Mouse (Mus musculus): Measurements from ENCODE around the gene Fut11. TPM values are rescaled to one million over a fixed set of nuclear protein-coding genes. Genes with fewer than 3 reads are reported as not detected.

Fut11 gene
- total and polyA plus RNA-seq, 3 experiments, result 3.5 to 8.3 (median 4.1) TPM

- Histone ChIP-seq H3K36me3 (replicated peaks) (peaks cover 100% of the 10 kb centered on the region), H3K4me3 (ENCODE audit: low read depth, low read length) (no peak overlapping the region), H3K4me1 (ENCODE audit: insufficient read depth, low read depth, low read length) (peaks cover 21% of the 10 kb centered on the region; the same call in 1 of the 2 replicates), H3K27me3 (ENCODE audit: insufficient read depth, low read length) (no peaks in the 10 kb centered on the region), H3K9me3 (replicated peaks) (no peaks in the 10 kb centered on the region)
- DNase-seq (ENCODE audit: low spot score) (no peak), ATAC-seq (ENCODE audit: extremely low read depth, insufficient number of reproducible peaks, low FRiP score, poor library complexity, severe bottlenecking) (no peak)
- TF ChIP-seq GATA1 (IDR thresholded peaks at IDR 0.05; ENCODE audit: borderline replicate concordance, low read length), result no peak
- TF ChIP-seq GATA2 (IDR thresholded peaks at IDR 0.05; ENCODE audit: borderline replicate concordance, low read depth, low read length), result no peak
- TF ChIP-seq POLR2AphosphoS5 (IDR thresholded peaks at IDR 0.05; ENCODE audit: insufficient replicate concordance, low read depth, low read length), result no peak
- TF ChIP-seq CTCF (IDR thresholded peaks at IDR 0.05; ENCODE audit: low read depth, low read length), result no peak
- no peak for TF ChIP-seq TAL1 (conservative IDR thresholded peaks at IDR 0.05; ENCODE audit: low read depth, low read length)
These were observed 8.2 kb upstream of the Fut11 start for GRCm38 (mm10) chr14:20686576-20686975.

GRCm38 (mm10) chr14:20689009-20689408, 5.8 kb upstream of the Fut11 start:
- no peak for TF ChIP-seq GATA1 (IDR thresholded peaks at IDR 0.05; ENCODE audit: borderline replicate concordance, low read length)
- TF ChIP-seq POLR2AphosphoS5 (IDR thresholded peaks at IDR 0.05; ENCODE audit: insufficient replicate concordance, low read depth, low read length), result no peak
- no peak for TF ChIP-seq CTCF (IDR thresholded peaks at IDR 0.05; ENCODE audit: low read depth, low read length)
- no peak for TF ChIP-seq TAL1 (conservative IDR thresholded peaks at IDR 0.05; ENCODE audit: low read depth, low read length)
- TF ChIP-seq GATA2 (IDR thresholded peaks at IDR 0.05; ENCODE audit: borderline replicate concordance, low read depth, low read length), result no peak
- Histone ChIP-seq H3K9me3 (replicated peaks) (no peaks in the 10 kb centered on the region), H3K4me3 (ENCODE audit: low read depth, low read length) (no peak overlapping the region), H3K4me1 (ENCODE audit: insufficient read depth, low read depth, low read length) (peaks cover 24% of the 10 kb centered on the region), H3K36me3 (replicated peaks) (peaks cover 100% of the 10 kb centered on the region), H3K27me3 (ENCODE audit: insufficient read depth, low read length) (no peaks in the 10 kb centered on the region)
- no peak for DNase-seq (ENCODE audit: low spot score)
- ATAC-seq (ENCODE audit: extremely low read depth, insufficient number of reproducible peaks, low FRiP score, poor library complexity, severe bottlenecking), result no peak

DNA sequence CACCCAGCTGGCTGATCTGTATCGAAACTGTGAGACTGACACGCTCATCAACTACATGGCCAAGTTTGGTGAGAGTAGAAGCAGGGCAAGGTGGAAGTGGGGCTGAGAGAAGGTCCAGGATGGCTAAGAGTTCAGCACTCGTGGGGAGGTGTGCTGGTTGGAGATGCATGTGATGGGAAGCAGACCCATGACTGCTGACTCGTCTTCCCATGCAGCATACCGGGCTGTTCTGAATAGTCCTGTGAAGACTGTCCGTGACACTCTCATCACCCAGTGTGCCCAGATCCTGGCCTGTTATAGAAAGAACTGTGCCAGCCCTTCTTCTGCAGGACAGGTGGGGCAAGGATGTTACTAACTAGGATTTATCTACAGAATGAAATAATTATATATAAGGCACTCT, 3.0 kb upstream of the Fut11 start:
- Histone ChIP-seq H3K4me3 (ENCODE audit: low read depth, low read length) (no peak overlapping the region), H3K4me1 (ENCODE audit: insufficient read depth, low read depth, low read length) (peaks cover 47% of the 10 kb centered on the region)

DNA sequence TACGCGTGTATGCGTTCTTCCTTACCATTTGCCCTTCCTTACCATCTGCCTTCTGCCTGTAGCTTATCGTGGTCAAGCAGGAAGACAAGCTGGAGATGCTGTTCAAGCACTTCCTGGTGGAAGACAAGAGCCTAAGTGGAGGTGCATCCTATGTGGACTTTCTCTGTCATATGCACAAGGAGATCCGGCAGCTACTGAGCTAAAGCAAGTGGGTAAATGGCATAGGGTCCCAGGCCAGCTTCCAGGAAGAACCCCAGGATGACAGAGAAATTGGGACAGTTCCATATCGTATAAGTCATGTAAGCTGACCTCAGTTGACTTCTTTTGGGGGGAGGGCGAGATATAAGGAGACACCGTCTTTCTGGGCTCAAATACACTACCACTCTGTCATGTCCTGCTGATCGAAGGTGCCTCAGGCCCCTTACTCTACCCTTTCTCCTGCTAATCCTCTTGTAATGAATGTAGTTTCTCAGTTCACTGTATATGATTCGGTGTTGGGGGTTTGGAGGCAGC, 1.1 kb upstream of the Fut11 start:
- ATAC-seq (ENCODE audit: extremely low read depth, insufficient number of reproducible peaks, low FRiP score, poor library complexity, severe bottlenecking) (no peak), DNase-seq (ENCODE audit: low spot score) (no peak)
- peaks cover 59% of the 10 kb centered on the region for H3K4me1 ChIP-seq (ENCODE audit: insufficient read depth, low read depth, low read length)

More for the DNA sequence above, 3.0 kb upstream of the Fut11 start:
- TF ChIP-seq GATA1 (IDR thresholded peaks at IDR 0.05; ENCODE audit: borderline replicate concordance, low read length) (no peak), GATA2 (IDR thresholded peaks at IDR 0.05; ENCODE audit: borderline replicate concordance, low read depth, low read length) (no peak), CTCF (IDR thresholded peaks at IDR 0.05; ENCODE audit: low read depth, low read length) (no peak), POLR2AphosphoS5 (IDR thresholded peaks at IDR 0.05; ENCODE audit: insufficient replicate concordance, low read depth, low read length) (no peak), TAL1 (conservative IDR thresholded peaks at IDR 0.05; ENCODE audit: low read depth, low read length) (no peak)
- Histone ChIP-seq H3K9me3 (replicated peaks) (no peaks in the 10 kb centered on the region), H3K27me3 (ENCODE audit: insufficient read depth, low read length) (no peaks in the 10 kb centered on the region), H3K36me3 (replicated peaks) (peaks cover 99% of the 10 kb centered on the region)
- DNase-seq (ENCODE audit: low spot score), result no peak
- no peak for ATAC-seq (ENCODE audit: extremely low read depth, insufficient number of reproducible peaks, low FRiP score, poor library complexity, severe bottlenecking)

DNA sequence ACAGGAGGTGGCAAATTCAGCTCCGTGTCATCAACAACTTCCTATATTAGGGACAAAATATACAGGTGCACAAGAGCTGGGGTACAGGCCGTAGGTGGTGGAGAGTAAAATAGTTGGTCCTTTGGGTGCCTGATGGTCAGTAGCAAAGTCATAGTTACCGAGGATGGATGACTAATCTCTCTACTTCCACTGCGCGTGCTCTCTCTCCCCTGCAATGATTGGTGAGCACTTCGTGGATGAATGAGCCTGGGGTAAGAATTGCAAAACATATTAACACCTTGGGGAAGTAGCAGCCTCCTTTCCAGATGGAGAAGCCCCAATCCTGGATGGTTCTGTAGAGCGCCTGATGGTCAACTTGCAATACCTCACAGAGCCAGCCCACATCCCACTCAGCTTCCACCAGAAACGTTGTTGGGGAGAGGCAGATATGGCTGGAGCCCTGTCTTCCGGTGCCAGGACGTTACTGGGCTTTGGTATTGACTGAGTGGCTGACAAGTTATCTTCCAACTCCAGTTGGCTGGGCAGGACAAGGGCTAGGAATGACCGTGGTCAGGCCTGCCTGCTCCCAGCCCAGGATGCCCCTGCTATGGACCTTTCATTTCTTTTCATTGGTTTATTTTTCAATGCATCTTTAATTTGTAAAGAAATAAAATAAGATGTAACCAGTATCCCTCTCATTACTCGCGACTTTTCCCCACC, 434 bp upstream of the Fut11 start:
- H3K36me3 ChIP-seq (replicated peaks), result peaks cover 93% of the 10 kb centered on the region
- no peak for DNase-seq (ENCODE audit: low spot score)
- peak overlapping the region; percentile 81 for H3K4me3 ChIP-seq (ENCODE audit: low read depth, low read length)
- no peaks in the 10 kb centered on the region for H3K9me3 ChIP-seq (replicated peaks)
- peaks cover 64% of the 10 kb centered on the region for H3K4me1 ChIP-seq (ENCODE audit: insufficient read depth, low read depth, low read length)
- no peak for ATAC-seq (ENCODE audit: extremely low read depth, insufficient number of reproducible peaks, low FRiP score, poor library complexity, severe bottlenecking)
- H3K27me3 ChIP-seq (ENCODE audit: insufficient read depth, low read length), result no peaks in the 10 kb centered on the region
- TF ChIP-seq POLR2AphosphoS5 (IDR thresholded peaks at IDR 0.05; ENCODE audit: insufficient replicate concordance, low read depth, low read length), result 0 out of 2 replicates have a peak, but pooled peaks have one; percentile 10
- TF ChIP-seq GATA1 (IDR thresholded peaks at IDR 0.05; ENCODE audit: borderline replicate concordance, low read length), result no peak

More for the DNA sequence above, 1.1 kb upstream of the Fut11 start:
- Histone ChIP-seq H3K27me3 (ENCODE audit: insufficient read depth, low read length) (no peaks in the 10 kb centered on the region), H3K9me3 (replicated peaks) (no peaks in the 10 kb centered on the region), H3K36me3 (replicated peaks) (peaks cover 96% of the 10 kb centered on the region), H3K4me3 (ENCODE audit: low read depth, low read length) (peak overlapping the region; percentile 81; the same call in 1 of the 2 replicates)
- TF ChIP-seq GATA2 (IDR thresholded peaks at IDR 0.05; ENCODE audit: borderline replicate concordance, low read depth, low read length) (no peak), POLR2AphosphoS5 (IDR thresholded peaks at IDR 0.05; ENCODE audit: insufficient replicate concordance, low read depth, low read length) (no peak), TAL1 (conservative IDR thresholded peaks at IDR 0.05; ENCODE audit: low read depth, low read length) (no peak), CTCF (IDR thresholded peaks at IDR 0.05; ENCODE audit: low read depth, low read length) (no peak), GATA1 (IDR thresholded peaks at IDR 0.05; ENCODE audit: borderline replicate concordance, low read length) (no peak)

DNA sequence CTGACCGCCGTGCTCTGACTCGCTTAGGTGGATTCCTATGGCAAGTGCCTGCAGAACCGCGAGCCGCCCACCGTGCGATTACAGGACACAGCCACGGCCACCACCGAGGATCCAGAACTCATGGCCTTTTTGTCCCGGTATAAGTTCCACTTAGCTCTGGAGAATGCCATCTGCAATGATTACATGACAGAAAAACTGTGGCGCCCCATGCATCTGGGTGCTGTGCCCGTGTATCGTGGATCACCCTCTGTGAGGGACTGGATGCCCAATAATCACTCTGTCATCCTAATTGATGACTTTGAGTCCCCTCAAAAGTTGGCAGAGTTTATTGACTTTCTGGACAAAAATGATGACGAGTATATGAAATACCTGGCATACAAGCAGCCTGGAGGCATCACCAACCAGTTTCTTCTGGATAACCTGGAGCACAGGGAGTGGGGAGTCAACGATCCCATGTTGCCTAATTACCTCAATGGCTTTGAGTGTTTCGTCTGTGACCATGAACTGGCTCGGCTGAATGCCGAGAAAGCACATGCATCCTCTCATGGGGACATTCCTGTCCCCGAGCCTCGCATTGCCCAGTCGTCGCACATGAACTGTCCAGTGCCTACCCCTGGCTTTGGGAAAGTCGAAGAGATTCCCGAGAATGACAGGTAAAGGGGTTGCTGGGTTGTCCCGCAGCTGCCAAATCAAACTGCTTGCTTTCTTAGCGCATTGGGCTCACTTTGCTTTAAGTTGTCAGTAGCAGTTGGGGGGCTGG, 1.2 kb downstream of the Fut11 start:
- DNase-seq (ENCODE audit: low spot score) (no peak), ATAC-seq (ENCODE audit: extremely low read depth, insufficient number of reproducible peaks, low FRiP score, poor library complexity, severe bottlenecking) (no peak)
- Histone ChIP-seq H3K4me3 (ENCODE audit: low read depth, low read length) (peak overlapping the region; percentile 81), H3K4me1 (ENCODE audit: insufficient read depth, low read depth, low read length) (peaks cover 78% of the 10 kb centered on the region), H3K27me3 (ENCODE audit: insufficient read depth, low read length) (no peaks in the 10 kb centered on the region), H3K36me3 (replicated peaks) (peaks cover 88% of the 10 kb centered on the region), H3K9me3 (replicated peaks) (no peaks in the 10 kb centered on the region)
- TF ChIP-seq TAL1 (conservative IDR thresholded peaks at IDR 0.05; ENCODE audit: low read depth, low read length) (no peak), GATA1 (IDR thresholded peaks at IDR 0.05; ENCODE audit: borderline replicate concordance, low read length) (no peak), CTCF (IDR thresholded peaks at IDR 0.05; ENCODE audit: low read depth, low read length) (no peak), POLR2AphosphoS5 (IDR thresholded peaks at IDR 0.05; ENCODE audit: insufficient replicate concordance, low read depth, low read length) (no peak)

Data from G1E (cell line).